30 mouse cellular contexts compared by ENCODE assay signal in the genomic region with DNA sequence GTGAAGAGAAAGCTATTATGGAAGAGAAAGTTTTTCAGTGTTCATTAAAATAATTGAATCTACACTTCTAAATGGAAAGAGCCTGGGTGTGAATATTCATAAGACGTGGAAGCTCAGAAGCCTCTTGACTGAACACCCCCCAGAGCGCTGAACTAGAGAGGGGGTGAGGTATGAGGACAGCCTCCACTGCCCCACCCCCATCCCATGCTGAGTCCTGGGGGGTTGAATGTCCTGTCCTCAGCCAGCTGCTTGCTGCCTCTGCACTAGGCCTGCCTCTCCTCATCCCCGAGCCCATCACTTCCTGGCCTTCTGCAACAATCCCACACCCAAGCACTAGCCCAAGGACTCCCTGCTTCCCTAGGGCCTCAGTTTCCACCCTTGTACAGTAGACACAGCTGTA. TPM values are rescaled to one million over a fixed set of nuclear protein-coding genes. Genes with fewer than 3 reads are reported as not detected.
"Had no signal": no experiment of that assay in that cellular context is flagged by ENCODE, and none has a peak within 500 bp of the region (broad histone marks: within the 10 kb centered on the region; RNA-seq: fewer than 3 reads in every experiment).

No protein-coding gene starts in this region.

- H3K9ac ChIP-seq: kidney, embryonic 15.5 days; liver, embryonic 13.5 days; midbrain, embryonic 15.5 days; neural tube, embryonic 13.5 days; stomach, embryonic 15.5 days had no signal

- DNase-seq: kidney, adult 2 months; layer of hippocampus, adult 9-11 months; layer of hippocampus, postnatal 36 days; liver, embryonic 13.5 days; lung, adult 2 months; lung, postnatal 14 days; lung, postnatal 4 days; retina, postnatal 1 day; right cerebral cortex, postnatal 25 days; spleen, adult 18-20 months; thymus, postnatal 25 days had no signal

- H3K4me3 ChIP-seq: kidney, embryonic 15.5 days; left cerebral cortex, adult 2 months; liver, embryonic 13.5 days; midbrain, embryonic 15.5 days; myocyte; neural tube, embryonic 13.5 days; stomach, embryonic 15.5 days had no signal

- H3K4me1 ChIP-seq: kidney, embryonic 15.5 days; liver, embryonic 13.5 days; midbrain, embryonic 15.5 days; neural tube, embryonic 13.5 days; stomach, embryonic 15.5 days had no signal

- H3K4me2 ChIP-seq: kidney, embryonic 15.5 days; liver, embryonic 13.5 days; midbrain, embryonic 11.5 days; midbrain, embryonic 15.5 days; neural tube, embryonic 13.5 days; stomach, embryonic 15.5 days had no signal

- H3K36me3 ChIP-seq: kidney, embryonic 15.5 days; liver, embryonic 13.5 days; midbrain, embryonic 15.5 days; neural tube, embryonic 13.5 days; stomach, embryonic 15.5 days had no signal

- H3K27me3 ChIP-seq: kidney, embryonic 15.5 days; liver, embryonic 13.5 days; midbrain, embryonic 15.5 days; neural tube, embryonic 13.5 days; stomach, embryonic 15.5 days had no signal

- H3K27ac ChIP-seq: kidney, embryonic 15.5 days; liver, embryonic 13.5 days; midbrain, embryonic 15.5 days; neural tube, embryonic 13.5 days; stomach, embryonic 15.5 days had no signal

- ATAC-seq: intestine, embryonic 16.5 days; midbrain, embryonic 15.5 days had no signal

- H3K9me3 ChIP-seq: kidney, embryonic 15.5 days; liver, embryonic 13.5 days; midbrain, embryonic 15.5 days; neural tube, embryonic 13.5 days; stomach, embryonic 15.5 days had no signal

RNA-seq across cellular contexts. Expression of a gene that starts 5.0 kb away (rescaled TPM):
- total RNA-seq: layer of hippocampus, postnatal 36 days; left cerebral cortex, postnatal 36 days; megakaryocyte progenitor cell, adult 5-6 weeks; megakaryocyte-erythroid progenitor cell, adult 5-6 weeks had no signal
- polyA plus RNA-seq: kidney, adult 2 months; limb, embryonic 11.5 days; lung, embryonic 16.5 days; midbrain, embryonic 11.5 days; myocyte; neural tube, embryonic 13.5 days had no signal

RNA-seq across cellular contexts. Expression of a gene that starts 37.6 kb away (rescaled TPM):
- total RNA-seq: liver, adult 2 months; megakaryocyte progenitor cell, adult 5-6 weeks; megakaryocyte-erythroid progenitor cell, adult 5-6 weeks; monocyte, adult 5-6 weeks had no signal
- polyA plus RNA-seq: liver, adult 2 months; liver, embryonic 13.5 days; liver, embryonic 16.5 days; lung, adult 2 months; myocyte had no signal

RNA-seq across cellular contexts. Expression of a gene that starts 50.8 kb away (rescaled TPM):
- total RNA-seq: liver, adult 2 months; megakaryocyte progenitor cell, adult 5-6 weeks; megakaryocyte-erythroid progenitor cell, adult 5-6 weeks; monocyte, adult 5-6 weeks; neutrophil, adult 5-6 weeks had no signal
- polyA plus RNA-seq: intestine, embryonic 16.5 days; kidney, embryonic 15.5 days; limb, embryonic 11.5 days; limb, embryonic 14.5 days; liver, adult 2 months; lung, embryonic 16.5 days; midbrain, embryonic 11.5 days; myocyte; neural tube, embryonic 13.5 days; stomach, embryonic 15.5 days; thymus, postnatal 0 days had no signal
